Mouse (Mus musculus): ENCODE measurements around the gene Mettl16. TPM values are rescaled to one million over a fixed set of nuclear protein-coding genes. Genes with fewer than 3 reads are reported as not detected.

Gene Mettl16
- polyA plus RNA-seq, 2 experiments = 9.3 to 14.6 TPM

GRCm38 (mm10) chr11:74865252-74865651 lies 94.6 kb downstream of the Mettl16 start:
- no peak for ATAC-seq (ENCODE audit: insufficient read depth)
- Histone ChIP-seq H3K27me3 (ENCODE audit: control insufficient read depth, insufficient read depth, low read length) (no peaks in the 10 kb centered on the region), H3K4me2 (ENCODE audit: low read depth) (no peak overlapping the region), H3K27ac (no peak overlapping the region), H3K4me3 (ENCODE audit: insufficient read depth in 1 of 2, low read depth in 2 of 2, low read length in 2 of 2) (no peak overlapping the region), H3K9ac (replicated peaks) (no peak overlapping the region), H3K4me1 (replicated peaks; ENCODE audit: control insufficient read depth in 2 of 2, insufficient read depth in 2 of 2, low read length in 1 of 2) (no peaks in the 10 kb centered on the region), H3K36me3 (replicated peaks; ENCODE audit: control insufficient read depth, insufficient read depth, low read depth) (no peaks in the 10 kb centered on the region), H3K9me3 (ENCODE audit: control insufficient read depth, low read length) (no peaks in the 10 kb centered on the region)
- DNase-seq (ENCODE audit: low read depth in 3 of 3, low spot score in 3 of 3) = no peak
- no peak for TF ChIP-seq CTCF (IDR thresholded peaks at IDR 0.05; ENCODE audit: low read depth)
- WGBS (ENCODE audit: insufficient replicate concordance) = 77% methylated on average over 9 of the region's 9 CpGs

- TF ChIP-seq EP300 (IDR thresholded peaks at IDR 0.05; ENCODE audit: low read depth) (no peak), CTCF (IDR thresholded peaks at IDR 0.05; ENCODE audit: low read depth) (no peak)
- H3K4me1 ChIP-seq (replicated peaks; ENCODE audit: control insufficient read depth in 2 of 2, insufficient read depth in 2 of 2, low read length in 1 of 2) = no peaks in the 10 kb centered on the region
- H3K27me3 ChIP-seq (ENCODE audit: control insufficient read depth, insufficient read depth, low read length) = no peaks in the 10 kb centered on the region
- H3K4me2 ChIP-seq (ENCODE audit: low read depth) = no peak overlapping the region
- WGBS (ENCODE audit: insufficient replicate concordance) = 73% methylated on average over 4 of the region's 4 CpGs
- ATAC-seq (ENCODE audit: insufficient read depth) (no peak), DNase-seq (ENCODE audit: low read depth in 3 of 3, low spot score in 3 of 3) (no peak)
- no peak overlapping the region for H3K27ac ChIP-seq
- H3K9me3 ChIP-seq (ENCODE audit: control insufficient read depth, low read length) = no peaks in the 10 kb centered on the region
- no peak overlapping the region for H3K4me3 ChIP-seq (ENCODE audit: insufficient read depth in 1 of 2, low read depth in 2 of 2, low read length in 2 of 2)
- no peak overlapping the region for H3K9ac ChIP-seq (replicated peaks)
- no peaks in the 10 kb centered on the region for H3K36me3 ChIP-seq (replicated peaks; ENCODE audit: control insufficient read depth, insufficient read depth, low read depth)
Observed at GRCm38 (mm10) chr11:74866640-74867039, 96.0 kb downstream of the Mettl16 start.

GRCm38 (mm10) chr11:74867181-74867580 lies 96.6 kb downstream of the Mettl16 start:
- no peaks in the 10 kb centered on the region for H3K27me3 ChIP-seq (ENCODE audit: control insufficient read depth, insufficient read depth, low read length)
- H3K9ac ChIP-seq (replicated peaks) = no peak overlapping the region
- H3K4me3 ChIP-seq (ENCODE audit: insufficient read depth in 1 of 2, low read depth in 2 of 2, low read length in 2 of 2) = no peak overlapping the region
- no peaks in the 10 kb centered on the region for H3K9me3 ChIP-seq (ENCODE audit: control insufficient read depth, low read length)
- H3K36me3 ChIP-seq (replicated peaks; ENCODE audit: control insufficient read depth, insufficient read depth, low read depth) = no peaks in the 10 kb centered on the region
- 76% methylated on average over 2 of the region's 2 CpGs for WGBS (ENCODE audit: insufficient replicate concordance)
- no peak overlapping the region for H3K27ac ChIP-seq
- no peak for ATAC-seq (ENCODE audit: insufficient read depth)
- H3K4me2 ChIP-seq (ENCODE audit: low read depth) = no peak overlapping the region
- no peak for TF ChIP-seq EP300 (IDR thresholded peaks at IDR 0.05; ENCODE audit: low read depth)
- no peak for TF ChIP-seq CTCF (IDR thresholded peaks at IDR 0.05; ENCODE audit: low read depth)
- H3K4me1 ChIP-seq (replicated peaks; ENCODE audit: control insufficient read depth in 2 of 2, insufficient read depth in 2 of 2, low read length in 1 of 2) = no peaks in the 10 kb centered on the region
- DNase-seq (ENCODE audit: low read depth in 3 of 3, low spot score in 3 of 3) = no peak

- Histone ChIP-seq H3K27me3 (ENCODE audit: control insufficient read depth, insufficient read depth, low read length) (no peaks in the 10 kb centered on the region), H3K9me3 (ENCODE audit: control insufficient read depth, low read length) (no peaks in the 10 kb centered on the region), H3K36me3 (replicated peaks; ENCODE audit: control insufficient read depth, insufficient read depth, low read depth) (no peaks in the 10 kb centered on the region), H3K4me1 (replicated peaks; ENCODE audit: control insufficient read depth in 2 of 2, insufficient read depth in 2 of 2, low read length in 1 of 2) (no peaks in the 10 kb centered on the region), H3K9ac (replicated peaks) (no peak overlapping the region), H3K27ac (no peak overlapping the region), H3K4me3 (ENCODE audit: insufficient read depth in 1 of 2, low read depth in 2 of 2, low read length in 2 of 2) (no peak overlapping the region), H3K4me2 (ENCODE audit: low read depth) (no peak overlapping the region)
- WGBS (ENCODE audit: insufficient replicate concordance) = 70% methylated on average over 13 of the region's 13 CpGs
- no peak for DNase-seq (ENCODE audit: low read depth in 3 of 3, low spot score in 3 of 3)
- no peak for ATAC-seq (ENCODE audit: insufficient read depth)
- TF ChIP-seq CTCF (IDR thresholded peaks at IDR 0.05; ENCODE audit: low read depth) (no peak), EP300 (IDR thresholded peaks at IDR 0.05; ENCODE audit: low read depth) (no peak)
Observed at GRCm38 (mm10) chr11:74868046-74868760, 97.6 kb downstream of the Mettl16 start.

- Histone ChIP-seq H3K4me2 (ENCODE audit: low read depth) (no peak overlapping the region), H3K9ac (replicated peaks) (no peak overlapping the region), H3K9me3 (ENCODE audit: control insufficient read depth, low read length) (no peaks in the 10 kb centered on the region), H3K27me3 (ENCODE audit: control insufficient read depth, insufficient read depth, low read length) (no peaks in the 10 kb centered on the region), H3K36me3 (replicated peaks; ENCODE audit: control insufficient read depth, insufficient read depth, low read depth) (no peaks in the 10 kb centered on the region), H3K4me3 (ENCODE audit: insufficient read depth in 1 of 2, low read depth in 2 of 2, low read length in 2 of 2) (no peak overlapping the region), H3K4me1 (replicated peaks; ENCODE audit: control insufficient read depth in 2 of 2, insufficient read depth in 2 of 2, low read length in 1 of 2) (no peaks in the 10 kb centered on the region), H3K27ac (no peak overlapping the region)
- WGBS (ENCODE audit: insufficient replicate concordance) = 72% methylated on average over 6 of the region's 6 CpGs
- no peak for TF ChIP-seq EP300 (IDR thresholded peaks at IDR 0.05; ENCODE audit: low read depth)
- TF ChIP-seq CTCF (IDR thresholded peaks at IDR 0.05; ENCODE audit: low read depth) = no peak
- DNase-seq (ENCODE audit: low read depth in 3 of 3, low spot score in 3 of 3) = no peak
- no peak for ATAC-seq (ENCODE audit: insufficient read depth)
Observed at GRCm38 (mm10) chr11:74869603-74870002, 99.0 kb downstream of the Mettl16 start.
